Mouse (Mus musculus): Measurements from ENCODE around the gene Nf2. TPM values are rescaled to one million over a fixed set of nuclear protein-coding genes. Genes with fewer than 3 reads are reported as not detected.
A peak's percentile ranks its signal among the peaks of the same experiment; 100 is the strongest.
"Not testable (repeated sequence)": the region's sequence is repeated elsewhere in the genome, so short reads cannot be mapped to it uniquely, and the experiment has no call there.

The Nf2 gene
- total RNA-seq, 2 experiments from 2014 or later = 74.3 to 74.7 TPM

DNA sequence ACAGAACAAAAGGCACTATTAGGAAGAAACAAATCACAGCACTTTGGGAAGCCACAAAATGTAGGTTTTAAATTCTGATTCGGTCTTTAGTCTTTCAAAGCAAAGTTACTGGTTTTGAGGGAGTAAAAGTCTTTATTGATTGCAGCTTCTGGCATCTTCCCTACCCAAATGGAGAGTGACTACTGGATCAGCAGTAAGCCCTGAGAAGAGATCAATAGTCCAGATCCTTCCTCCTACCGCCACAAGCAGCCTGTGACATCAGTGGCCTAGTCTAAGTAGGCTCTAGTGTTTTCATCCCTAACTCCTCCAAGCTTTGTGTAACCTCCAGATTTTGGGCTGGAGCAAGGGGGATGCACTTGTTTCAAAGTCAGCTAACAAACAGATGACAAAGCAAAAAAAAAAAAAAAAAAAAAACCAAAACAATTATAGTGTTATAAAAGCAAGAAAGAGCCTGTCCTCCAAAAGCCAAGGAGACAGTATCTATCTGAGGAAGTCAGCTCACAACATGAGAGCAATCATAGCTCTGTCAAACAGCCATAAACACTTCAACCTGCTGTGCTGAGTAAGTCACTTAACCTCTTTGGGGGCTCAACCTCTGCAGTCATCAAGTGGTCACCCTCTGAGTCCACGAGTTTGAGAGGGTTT lies 15.9 kb downstream of the Nf2 start:
- intact Hi-C loops (cut with DNase I) = no loop called here
- DNase-seq (ENCODE audit: extremely low spot score in 1 of 2, low spot score in 2 of 2) = no peak
- Histone ChIP-seq H3K4me3 (no peak overlapping the region), H3K27ac (no peak overlapping the region)
- TF ChIP-seq CTCF (IDR thresholded peaks at IDR 0.05) = no peak

DNA sequence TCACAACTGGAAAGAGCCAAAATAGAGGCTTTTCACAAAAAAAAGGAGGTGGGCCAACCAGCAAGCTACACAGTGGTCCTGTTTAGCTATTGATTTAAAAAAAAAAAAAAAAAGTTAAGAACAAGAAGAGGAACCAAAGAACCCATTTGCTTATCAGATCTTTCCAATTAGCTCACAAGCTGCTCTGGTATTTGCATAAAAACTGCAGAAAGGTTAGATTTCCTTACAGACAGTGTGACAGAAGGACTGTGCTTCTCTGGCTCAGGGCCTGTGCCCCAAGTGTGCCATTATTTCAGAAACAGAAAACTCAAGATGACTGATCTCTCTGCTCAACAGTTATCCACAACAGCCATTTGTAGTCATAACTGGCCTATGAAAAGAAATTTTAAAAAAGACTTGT lies 18.3 kb downstream of the Nf2 start:
- H3K27ac ChIP-seq = no peak overlapping the region
- H3K4me3 ChIP-seq = no peak overlapping the region
- no peak for DNase-seq (ENCODE audit: extremely low spot score in 1 of 2, low spot score in 2 of 2)
- no peak for TF ChIP-seq CTCF (IDR thresholded peaks at IDR 0.05)
- intact Hi-C loops (cut with DNase I) = no loop called here

DNA sequence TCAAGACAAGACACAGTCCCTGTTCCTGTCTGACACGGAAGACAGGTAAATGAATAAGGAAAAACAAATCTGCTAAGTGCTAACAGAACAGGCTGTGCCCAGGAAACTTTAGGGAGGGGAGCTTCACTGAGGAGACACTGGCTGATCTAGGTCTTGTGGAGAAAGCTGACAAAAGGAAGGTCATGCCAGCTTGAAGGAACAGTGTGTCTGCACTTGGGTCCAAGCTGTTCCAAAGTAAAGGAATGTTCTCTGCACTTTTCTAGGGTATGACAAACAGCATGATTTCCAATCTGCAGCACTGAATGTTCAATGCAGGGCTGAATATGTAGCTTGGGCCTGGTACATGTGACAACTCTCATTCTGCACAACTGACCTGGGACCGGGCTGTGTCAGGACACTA lies 21.4 kb downstream of the Nf2 start:
- intact Hi-C loops (cut with DNase I) = no loop called here
- Histone ChIP-seq H3K4me3 (no peak overlapping the region), H3K27ac (no peak overlapping the region)
- DNase-seq (ENCODE audit: extremely low spot score in 1 of 2, low spot score in 2 of 2) = no peak
- TF ChIP-seq CTCF (IDR thresholded peaks at IDR 0.05) = no peak

GRCm38 (mm10) chr11:4827340-4827739 lies 22.0 kb downstream of the Nf2 start:
- H3K4me3 ChIP-seq = no peak overlapping the region
- intact Hi-C loops (cut with DNase I) = no loop called here
- H3K27ac ChIP-seq = no peak overlapping the region
- TF ChIP-seq CTCF (IDR thresholded peaks at IDR 0.05) = no peak
- no peak for DNase-seq (ENCODE audit: extremely low spot score in 1 of 2, low spot score in 2 of 2)

GRCm38 (mm10) chr11:4826152-4826778 lies 23.1 kb downstream of the Nf2 start:
- TF ChIP-seq CTCF (IDR thresholded peaks at IDR 0.05) = no peak
- intact Hi-C loops (cut with DNase I) = no loop called here
- Histone ChIP-seq H3K4me3 (no peak overlapping the region), H3K27ac (no peak overlapping the region)
- DNase-seq (ENCODE audit: extremely low spot score in 1 of 2, low spot score in 2 of 2) = no peak

DNA sequence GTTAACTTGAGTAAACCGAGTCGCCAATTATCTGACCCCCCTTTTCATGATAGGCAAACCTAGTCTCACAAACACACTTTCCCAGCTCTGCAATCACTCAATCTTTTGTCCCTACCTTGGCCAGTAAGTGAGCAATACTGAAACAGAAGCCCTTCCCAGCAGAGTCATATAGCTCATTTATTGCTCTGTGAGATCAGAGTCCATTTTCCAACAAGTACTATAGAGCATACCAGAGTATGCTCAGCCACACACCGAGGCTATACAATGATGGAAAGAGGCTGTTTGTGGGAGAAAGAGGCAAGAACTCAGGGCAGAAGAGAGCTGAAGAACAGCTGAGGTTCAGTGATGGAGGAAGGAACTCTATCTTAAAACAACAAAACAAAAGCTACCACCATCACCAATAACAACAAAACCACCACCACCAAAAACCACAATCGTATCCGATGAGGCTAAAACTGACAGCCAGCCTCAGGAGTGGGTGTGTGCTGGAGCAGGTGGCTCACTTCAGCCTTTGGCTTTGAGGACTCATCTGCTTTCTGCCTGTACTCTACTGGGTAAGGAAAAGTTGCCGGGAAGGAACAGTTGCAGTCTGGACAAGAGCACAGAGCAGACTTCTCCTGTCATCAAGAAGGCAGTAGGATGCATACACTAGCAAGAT lies 25.6 kb downstream of the Nf2 start:
- no peak for DNase-seq (ENCODE audit: extremely low spot score in 1 of 2, low spot score in 2 of 2)
- intact Hi-C loops (cut with DNase I) = loop anchor here (5.0 kb wide), 2 partner anchors 76 to 386 kb away; partner anchors contain the start of gene Cabp7
- no peak for TF ChIP-seq CTCF (IDR thresholded peaks at IDR 0.05)
- Histone ChIP-seq H3K27ac (no peak overlapping the region), H3K4me3 (no peak overlapping the region)

- intact Hi-C loops (cut with DNase I) = loop anchor here (5.0 kb wide), 2 partner anchors 75 to 385 kb away; partner anchors contain the start of gene Cabp7
- peak; percentile 30 for TF ChIP-seq CTCF (IDR thresholded peaks at IDR 0.05)
- DNase-seq (ENCODE audit: extremely low spot score in 1 of 2, low spot score in 2 of 2); H3K27ac ChIP-seq; H3K4me3 ChIP-seq: not testable (repeated sequence)
These were observed 26.9 kb downstream of the Nf2 start for GRCm38 (mm10) chr11:4822446-4822842.

- intact Hi-C loops (cut with DNase I) = loop anchor here (5.0 kb wide), 2 partner anchors 74 to 384 kb away; partner anchors contain the start of gene Cabp7
- Histone ChIP-seq H3K27ac (no peak overlapping the region), H3K4me3 (no peak overlapping the region)
- no peak for DNase-seq (ENCODE audit: extremely low spot score in 1 of 2, low spot score in 2 of 2)
- TF ChIP-seq CTCF (IDR thresholded peaks at IDR 0.05) = peak; percentile 71
These were observed 27.6 kb downstream of the Nf2 start for GRCm38 (mm10) chr11:4821492-4822445.

DNA sequence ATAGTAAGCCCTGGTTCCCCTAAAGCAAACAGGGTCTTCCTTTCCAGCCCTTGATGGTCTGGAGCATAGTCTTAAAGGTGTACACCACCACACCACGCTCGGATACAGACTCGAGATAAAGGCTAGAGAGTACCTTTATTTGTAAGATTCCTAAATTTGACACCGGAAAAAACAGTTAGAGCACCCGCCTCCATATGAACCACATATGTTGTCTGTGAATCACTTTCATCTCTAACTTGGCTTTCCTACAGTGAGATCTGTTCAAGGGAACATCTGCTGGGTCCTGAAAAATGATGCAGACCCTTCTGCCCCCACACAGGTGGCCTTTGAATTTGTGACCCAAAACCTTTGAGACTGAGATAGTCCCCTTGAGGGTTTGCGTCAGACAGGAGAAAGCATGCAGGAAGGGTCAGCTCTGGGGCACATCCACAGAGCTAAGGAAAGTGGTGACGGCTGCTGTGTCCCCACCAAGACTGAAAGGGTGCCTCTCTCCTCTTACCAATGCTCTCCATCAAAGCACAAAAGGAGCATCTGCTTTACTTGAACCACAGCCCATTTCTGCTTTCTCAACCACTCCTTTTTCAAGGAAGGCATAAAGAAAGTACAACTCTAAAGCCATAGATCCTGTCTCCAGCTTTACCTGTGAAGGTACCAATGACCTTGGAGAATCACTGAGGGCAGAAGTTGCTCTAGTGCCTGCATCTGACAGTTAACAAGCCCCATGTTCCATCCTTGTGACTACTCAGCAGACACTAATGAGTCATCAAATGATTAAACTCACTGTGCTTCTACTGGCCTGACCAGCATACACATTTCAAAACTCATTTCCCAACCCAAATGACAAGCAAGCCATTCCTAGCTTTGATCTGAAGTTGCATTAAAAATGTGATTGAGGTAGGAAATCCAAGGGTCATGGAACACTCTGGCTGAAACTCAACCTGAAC lies 34.6 kb downstream of the Nf2 start:
- peak in 1 of 2 experiments; percentile 29 for DNase-seq (ENCODE audit: extremely low spot score in 1 of 2, low spot score in 2 of 2)
- Histone ChIP-seq H3K27ac (peak overlapping the region; percentile 40; the same call in 1 of the 2 replicates), H3K4me3 (no peak overlapping the region)
- intact Hi-C loops (cut with DNase I) = no loop called here
- TF ChIP-seq CTCF (IDR thresholded peaks at IDR 0.05) = no peak

- DNase-seq (ENCODE audit: extremely low spot score in 1 of 2, low spot score in 2 of 2) = no peak
- Histone ChIP-seq H3K4me3 (no peak overlapping the region), H3K27ac (no peak overlapping the region)
- intact Hi-C loops (cut with DNase I) = no loop called here
- TF ChIP-seq CTCF (IDR thresholded peaks at IDR 0.05) = no peak
These were observed 41.0 kb downstream of the Nf2 start for GRCm38 (mm10) chr11:4808311-4808710.
